Mouse (Mus musculus) embryonic facial prominence, embryonic 12.5 days (tissue): ENCODE measurements around the gene Olfr193. TPM values are rescaled to one million over a fixed set of nuclear protein-coding genes. Genes with fewer than 3 reads are reported as not detected.
"Not testable (repeated sequence)": the region's sequence is repeated elsewhere in the genome, so short reads cannot be mapped to it uniquely, and the experiment has no call there.

Experiments
- ATAC-seq: fragments of 200-750 bp; cut with Nextera tagmentation; 2 replicates; pipeline ENCODE4 v1.8.0; 2017; ENCODE audit not compliant: insufficient number of reproducible peaks, insufficient read depth, low FRiP score, low TSS enrichment
- H3K27ac ChIP-seq: fragments of 300-500 bp; sonication (generic); 2 replicates; pipeline ENCODE4 v1.5.1; 2016; ENCODE audit warnings: mild to moderate bottlenecking
- H3K27me3 ChIP-seq: fragments of 300-500 bp; sonication (generic); 2 replicates; pipeline ENCODE4 v1.6.1; 2016; ENCODE audit warnings: mild to moderate bottlenecking, moderate library complexity
- H3K36me3 ChIP-seq: fragments of 300-500 bp; sonication (generic); 2 replicates; pipeline ENCODE4 v1.6.1; 2016; ENCODE audit warnings: mild to moderate bottlenecking
- H3K4me1 ChIP-seq: fragments of 300-500 bp; sonication (generic); 2 replicates; pipeline ENCODE4 v1.6.1; 2016
- H3K4me2 ChIP-seq: fragments of 300-500 bp; sonication (generic); replicated peaks from 2 replicates; pipeline ENCODE4 v1.6.1; 2016; ENCODE audit warnings: mild to moderate bottlenecking, moderate library complexity
- H3K4me3 ChIP-seq: fragments of 300-500 bp; sonication (generic); 2 replicates; pipeline ENCODE4 v1.5.1; 2016; ENCODE audit warnings: mild to moderate bottlenecking
- H3K9ac ChIP-seq: fragments of 300-500 bp; sonication (generic); 2 replicates; pipeline ENCODE4 v1.6.1; 2016; ENCODE audit warnings: mild to moderate bottlenecking, moderate library complexity
- H3K9me3 ChIP-seq: fragments of 300-500 bp; sonication (generic); 2 replicates; pipeline ENCODE4 v1.6.1; 2016; ENCODE audit warnings: mild to moderate bottlenecking, moderate library complexity
- WGBS: fragments of 180-500 bp; shearing (Covaris S2); methylation state at CpG from one replicate; pipeline ENCODE4 v1.1.7; 2016; 5-methylcytosine and 5-hydroxymethylcytosine counted together
- polyA plus RNA-seq: library from polyadenylated mRNA; unstranded; fragments of >200 nt; fragmentation: Nextera tagmentation; extraction: Ambion mirVana; gene quantifications from 2 replicates; pipeline ENCODE4 v1.2.1, GENCODE M21; 2016

Gene Olfr193
- not detected in 2 replicates for polyA plus RNA-seq

DNA sequence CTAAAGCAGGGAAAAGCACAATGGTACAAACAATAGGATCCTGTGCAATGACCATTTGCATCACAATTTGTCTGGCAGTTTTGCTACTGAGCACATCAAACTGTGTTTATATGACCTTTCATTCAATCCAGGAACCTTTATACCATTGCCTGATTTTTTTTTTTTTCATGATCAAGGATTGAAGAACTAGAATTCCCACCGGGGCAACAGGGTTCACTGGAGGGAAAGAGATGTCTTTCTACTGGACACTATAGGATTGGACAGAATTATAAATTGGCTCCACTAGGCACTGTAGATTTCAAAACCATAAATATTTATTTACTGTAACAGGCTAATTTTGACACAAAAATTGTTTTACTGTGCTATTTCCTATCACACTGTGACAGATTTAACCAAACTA, at the start of gene Olfr193:
Olfr193 (minus strand) TSS at position 101 of the 400 bp plus-strand sequence.
- Histone ChIP-seq H3K9ac (no peak within 1 kb of the TSS), H3K27me3 (no peaks in the 10 kb centered on the region), H3K9me3 (no peaks in the 10 kb centered on the region), H3K27ac (no peak within 1 kb of the TSS), H3K4me1 (no peaks in the 10 kb centered on the region), H3K4me3 (no peak within 1 kb of the TSS), H3K36me3 (no peaks in the 10 kb centered on the region), H3K4me2 (no peak within 1 kb of the TSS)
- no peak for ATAC-seq
- WGBS, result 88% methylated on average over 1 of the region's 1 CpGs

DNA sequence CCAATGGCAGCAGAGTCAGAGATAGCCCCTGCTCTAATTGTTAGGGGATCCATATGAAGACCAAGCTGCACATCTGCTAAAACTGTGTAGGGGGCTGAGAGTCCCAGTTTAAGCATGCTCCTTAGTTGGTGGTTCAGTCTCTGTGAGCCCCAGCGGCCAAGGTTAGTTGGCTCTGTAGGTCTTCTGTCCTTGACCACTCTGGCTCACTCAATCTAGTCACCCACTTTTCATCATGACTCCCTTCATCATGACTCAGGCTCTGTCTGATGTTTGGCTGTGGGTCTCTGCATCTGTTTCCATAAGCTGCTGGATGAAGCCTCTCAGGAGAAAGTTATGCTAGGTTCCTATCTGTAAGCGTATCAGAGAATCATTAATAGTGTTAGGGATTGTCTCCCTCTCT, 40.3 kb upstream of the Olfr193 start:
- WGBS, result 80% methylated on average over 2 of the region's 2 CpGs

DNA sequence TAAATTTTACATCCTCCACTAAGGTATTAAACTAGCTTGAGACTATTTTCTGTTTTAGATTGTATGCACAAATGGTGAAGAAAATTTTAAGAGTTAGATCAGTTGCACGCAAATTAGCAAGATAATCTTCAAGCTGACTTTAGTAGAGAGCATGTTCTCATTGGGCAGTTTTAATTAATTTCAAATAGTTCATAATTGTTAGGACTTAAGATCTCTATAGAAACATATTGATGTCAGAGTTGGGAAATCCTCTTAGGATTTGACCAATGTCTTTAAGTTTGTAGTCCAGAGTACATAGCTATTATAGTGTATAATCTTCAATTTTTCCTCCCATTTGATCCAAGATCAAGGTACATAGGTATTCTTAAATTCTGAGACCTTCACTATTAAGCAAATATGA, 35.1 kb upstream of the Olfr193 start, which contains the start of gene Olfr195:
Olfr195 (plus strand) TSS at position 301 of the 400 bp plus-strand sequence.
- no peak for ATAC-seq
- WGBS, result 89% methylated on average over 1 of the region's 1 CpGs
- no peaks in the 10 kb centered on the region for H3K36me3 ChIP-seq

More for the DNA sequence above, 40.3 kb upstream of the Olfr193 start:
- H3K9me3 ChIP-seq, result no peaks in the 10 kb centered on the region
- no peaks in the 10 kb centered on the region for H3K36me3 ChIP-seq
- H3K27ac ChIP-seq, result no peak overlapping the region
- no peak for ATAC-seq
- no peaks in the 10 kb centered on the region for H3K4me1 ChIP-seq
- no peak overlapping the region for H3K9ac ChIP-seq
- no peak overlapping the region for H3K4me3 ChIP-seq
- no peak overlapping the region for H3K4me2 ChIP-seq
- H3K27me3 ChIP-seq, result no peaks in the 10 kb centered on the region

DNA sequence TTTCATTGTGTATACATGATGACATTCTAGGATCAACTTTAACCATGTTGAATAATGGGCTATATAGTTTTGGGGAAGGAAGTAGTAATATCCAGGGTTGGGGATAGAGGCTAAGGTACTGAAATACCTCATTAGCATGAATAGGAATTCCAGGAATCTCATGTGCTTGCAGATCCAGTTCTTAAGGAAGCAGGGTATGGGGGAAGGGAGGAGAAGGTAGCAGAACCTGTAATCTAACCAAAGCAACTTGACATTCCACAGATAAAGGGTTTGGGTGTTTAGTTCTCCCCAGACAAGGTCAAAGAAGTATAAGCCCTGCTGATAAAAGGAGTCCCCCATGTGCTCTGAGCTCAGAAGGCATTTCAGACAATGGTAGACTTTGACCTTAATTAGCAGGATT, 29.4 kb upstream of the Olfr193 start:
- H3K9me3 ChIP-seq, result no peaks in the 10 kb centered on the region; the same call in 1 of the 2 replicates
- no peak for ATAC-seq

More for the DNA sequence above, 35.1 kb upstream of the Olfr193 start, which contains the start of gene Olfr195:
- Histone ChIP-seq H3K27me3 (no peaks in the 10 kb centered on the region), H3K4me3 (no peak within 1 kb of the TSS), H3K9me3 (no peaks in the 10 kb centered on the region; the same call in 1 of the 2 replicates), H3K4me2 (no peak within 1 kb of the TSS), H3K4me1 (no peaks in the 10 kb centered on the region), H3K27ac (no peak within 1 kb of the TSS), H3K9ac (no peak within 1 kb of the TSS)

DNA sequence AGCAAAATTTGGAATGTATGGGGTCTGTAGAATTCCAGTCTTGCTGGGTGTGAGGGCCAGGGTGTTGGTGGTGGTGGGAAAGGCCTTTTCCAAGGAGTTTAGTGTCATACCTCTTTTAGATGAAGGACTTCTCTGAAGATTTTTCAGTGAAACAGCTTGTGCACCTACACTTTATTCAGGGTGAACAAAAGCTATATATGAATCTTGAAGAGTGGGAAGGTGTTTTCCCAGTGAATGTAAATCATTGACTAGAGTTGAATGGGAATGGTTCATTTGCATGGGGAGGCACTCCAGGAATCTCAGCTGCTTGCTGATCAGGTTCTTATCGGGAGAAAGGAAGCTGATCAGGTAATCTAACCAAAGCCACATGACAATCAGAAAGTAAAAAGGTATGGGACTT, 19.1 kb upstream of the Olfr193 start:
- Histone ChIP-seq H3K9ac (no peak overlapping the region), H3K36me3 (no peaks in the 10 kb centered on the region), H3K4me3 (no peak overlapping the region), H3K4me1 (no peaks in the 10 kb centered on the region), H3K4me2 (no peak overlapping the region), H3K27ac (no peak overlapping the region), H3K27me3 (no peaks in the 10 kb centered on the region), H3K9me3 (no peaks in the 10 kb centered on the region)
- ATAC-seq, result no peak
- WGBS, result 77% methylated on average over 1 of the region's 1 CpGs

More for the DNA sequence above, 29.4 kb upstream of the Olfr193 start:
- no peaks in the 10 kb centered on the region for H3K36me3 ChIP-seq
- no peak overlapping the region for H3K27ac ChIP-seq
- no peak overlapping the region for H3K4me2 ChIP-seq
- no peaks in the 10 kb centered on the region for H3K4me1 ChIP-seq
- H3K4me3 ChIP-seq, result no peak overlapping the region
- no peaks in the 10 kb centered on the region for H3K27me3 ChIP-seq
- no peak overlapping the region for H3K9ac ChIP-seq

DNA sequence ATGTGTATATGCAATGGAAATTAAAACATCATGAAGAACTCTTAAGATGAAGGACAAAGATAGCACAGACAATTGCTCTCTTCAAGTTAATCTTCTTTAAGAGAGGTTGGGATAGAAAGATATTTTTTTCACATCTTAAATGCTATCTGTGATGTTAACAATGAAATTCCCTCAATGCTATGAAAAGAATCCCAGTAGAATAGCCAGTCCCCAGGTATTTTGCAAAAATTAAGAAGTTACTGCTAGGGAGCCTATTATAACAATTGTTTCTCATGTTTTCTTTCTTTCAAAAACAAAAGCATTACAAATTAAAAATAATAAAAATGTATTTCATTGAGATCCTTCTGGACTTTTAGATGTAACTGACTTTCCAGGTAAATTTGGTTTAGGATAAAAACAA, 9.3 kb upstream of the Olfr193 start, which contains the start of gene Olfr194:
Olfr194 (minus strand) TSS at position 101 of the 400 bp plus-strand sequence.
- no peak within 1 kb of the TSS for H3K4me3 ChIP-seq
- H3K4me2 ChIP-seq, result no peak within 1 kb of the TSS
- H3K4me1 ChIP-seq, result no peaks in the 10 kb centered on the region
- no peak within 1 kb of the TSS for H3K27ac ChIP-seq
- H3K9me3 ChIP-seq, result no peaks in the 10 kb centered on the region
- H3K27me3 ChIP-seq, result no peaks in the 10 kb centered on the region
- no peak within 1 kb of the TSS for H3K9ac ChIP-seq
- ATAC-seq, result no peak
- H3K36me3 ChIP-seq, result no peaks in the 10 kb centered on the region

DNA sequence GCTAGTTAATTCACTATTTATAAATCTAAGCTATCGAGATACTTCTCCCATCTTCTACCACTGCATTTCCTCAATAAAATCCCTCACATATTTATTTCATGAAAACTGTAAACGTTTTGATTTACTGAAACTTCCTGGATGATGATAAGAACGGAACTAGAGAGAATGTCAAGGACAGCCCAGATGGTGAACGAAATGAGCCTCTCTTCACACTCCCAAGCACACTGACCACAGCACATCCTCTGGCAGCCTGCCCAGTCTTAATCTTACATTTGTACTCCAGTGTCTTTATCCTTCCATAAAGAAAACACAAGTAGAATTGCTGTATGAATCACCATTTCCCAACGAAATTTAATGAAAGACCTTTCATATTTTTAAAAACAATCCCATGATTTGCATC, 3.2 kb downstream of the Olfr193 start:
- WGBS, result 79% methylated on average over 5 of the region's 5 CpGs
- H3K4me3 ChIP-seq, H3K36me3 ChIP-seq: not testable (repeated sequence)

DNA sequence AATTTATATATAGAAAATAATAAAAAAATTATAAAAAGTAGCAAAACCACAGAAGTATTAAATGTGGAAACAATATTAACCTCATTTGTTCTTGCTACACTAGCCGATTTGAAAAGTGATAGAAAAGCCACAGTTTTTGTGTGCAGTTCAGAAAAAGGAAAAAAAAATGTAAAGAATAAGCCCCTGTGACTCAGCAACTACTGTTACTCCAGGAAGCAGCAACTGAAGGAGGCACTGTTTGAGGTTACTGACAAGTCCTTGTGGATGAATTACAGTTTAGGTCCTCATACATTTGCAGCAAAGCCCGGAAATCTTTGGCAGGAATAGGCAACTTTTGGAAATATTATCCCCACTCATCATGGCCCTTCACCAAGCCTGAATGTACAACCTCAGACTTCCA, 6.4 kb downstream of the Olfr193 start:
- Histone ChIP-seq H3K27ac (no peak overlapping the region), H3K4me2 (no peak overlapping the region), H3K9ac (no peak overlapping the region), H3K27me3 (no peaks in the 10 kb centered on the region), H3K4me3 (no peak overlapping the region), H3K9me3 (no peaks in the 10 kb centered on the region), H3K36me3 (no peaks in the 10 kb centered on the region), H3K4me1 (no peaks in the 10 kb centered on the region)
- 72% methylated on average over 2 of the region's 2 CpGs for WGBS
- no peak for ATAC-seq

More for the DNA sequence above, 3.2 kb downstream of the Olfr193 start:
- not testable (repeated sequence) for H3K9ac ChIP-seq, ATAC-seq, H3K27ac ChIP-seq, H3K4me2 ChIP-seq, H3K4me1 ChIP-seq, H3K9me3 ChIP-seq, H3K27me3 ChIP-seq

DNA sequence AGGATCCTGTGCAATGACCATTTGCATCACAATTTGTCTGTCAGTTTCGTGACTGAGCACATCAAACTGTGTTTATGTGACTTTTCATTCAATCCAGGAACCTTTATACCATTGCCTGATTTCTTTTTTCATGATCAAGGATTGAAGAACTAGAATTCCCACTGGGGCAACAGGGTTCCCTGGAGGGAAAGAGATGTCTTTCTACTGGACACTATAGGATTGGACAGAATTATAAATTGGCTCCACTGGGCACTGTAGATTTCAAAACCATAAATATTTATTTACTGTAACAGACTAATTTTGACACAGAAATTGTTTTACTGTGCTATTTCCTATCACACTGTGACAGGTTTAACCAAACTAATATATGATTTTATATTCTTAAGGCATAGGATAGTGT, 22.0 kb downstream of the Olfr193 start, which contains the start of gene Olfr191:
Olfr191 (minus strand) TSS at position 101 of the 400 bp plus-strand sequence.
- not testable (repeated sequence) for H3K4me3 ChIP-seq, H3K27ac ChIP-seq, ATAC-seq, H3K36me3 ChIP-seq, H3K9me3 ChIP-seq, H3K27me3 ChIP-seq, H3K4me2 ChIP-seq, H3K4me1 ChIP-seq, H3K9ac ChIP-seq
- WGBS, result 47% methylated on average over 1 of the region's 1 CpGs

DNA sequence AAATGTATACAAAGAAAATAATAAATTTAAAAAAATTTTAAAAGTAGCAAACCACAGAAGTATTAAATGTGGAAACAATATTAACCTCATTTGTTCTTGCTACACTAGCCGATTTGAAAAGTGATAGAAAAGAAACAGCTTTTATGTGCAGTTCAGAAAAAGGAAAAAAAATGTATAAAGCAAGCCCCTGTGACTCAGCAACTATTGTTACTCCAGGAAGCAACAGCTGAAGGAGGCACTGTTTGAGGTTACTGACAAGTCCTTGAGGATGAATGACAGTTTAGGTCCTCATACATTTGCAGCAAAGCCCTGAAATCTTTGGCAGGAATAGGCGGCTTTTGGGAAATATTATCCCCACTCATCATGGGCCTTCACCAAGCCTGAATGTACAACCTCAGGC, 30.6 kb downstream of the Olfr193 start:
- not testable (repeated sequence) for H3K9ac ChIP-seq, ATAC-seq, H3K9me3 ChIP-seq, H3K27me3 ChIP-seq, H3K36me3 ChIP-seq, H3K4me2 ChIP-seq, H3K27ac ChIP-seq, H3K4me1 ChIP-seq, H3K4me3 ChIP-seq
- 85% methylated on average over 2 of the region's 2 CpGs for WGBS

DNA sequence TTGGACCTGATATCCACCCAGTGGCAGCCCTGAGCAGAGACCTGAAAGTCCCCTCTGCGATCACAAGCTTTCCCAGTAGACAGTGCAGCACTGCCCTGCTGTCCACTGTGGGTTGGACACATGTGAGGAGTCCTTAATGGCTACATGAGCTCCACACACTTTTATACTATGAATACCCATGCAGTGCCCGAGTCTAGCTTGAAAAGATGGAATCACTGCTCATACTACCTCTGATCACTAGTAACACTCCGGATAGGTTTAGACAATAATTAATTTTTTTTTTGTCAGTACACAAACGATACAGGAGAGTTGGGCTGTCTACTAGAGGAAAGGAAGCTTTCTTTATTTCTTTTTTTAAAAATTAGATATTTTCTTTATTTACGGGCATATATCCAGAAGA, 33.8 kb downstream of the Olfr193 start, which contains the start of gene Olfr190:
Olfr190 (minus strand) TSS at position 101 of the 400 bp plus-strand sequence.
- Histone ChIP-seq H3K4me3 (no peak within 1 kb of the TSS), H3K9me3 (no peaks in the 10 kb centered on the region), H3K36me3 (no peaks in the 10 kb centered on the region), H3K27me3 (no peaks in the 10 kb centered on the region), H3K9ac (no peak within 1 kb of the TSS), H3K4me2 (no peak within 1 kb of the TSS), H3K4me1 (no peaks in the 10 kb centered on the region), H3K27ac (no peak within 1 kb of the TSS)
- 89% methylated on average over 5 of the region's 5 CpGs for WGBS
- ATAC-seq, result no peak

DNA sequence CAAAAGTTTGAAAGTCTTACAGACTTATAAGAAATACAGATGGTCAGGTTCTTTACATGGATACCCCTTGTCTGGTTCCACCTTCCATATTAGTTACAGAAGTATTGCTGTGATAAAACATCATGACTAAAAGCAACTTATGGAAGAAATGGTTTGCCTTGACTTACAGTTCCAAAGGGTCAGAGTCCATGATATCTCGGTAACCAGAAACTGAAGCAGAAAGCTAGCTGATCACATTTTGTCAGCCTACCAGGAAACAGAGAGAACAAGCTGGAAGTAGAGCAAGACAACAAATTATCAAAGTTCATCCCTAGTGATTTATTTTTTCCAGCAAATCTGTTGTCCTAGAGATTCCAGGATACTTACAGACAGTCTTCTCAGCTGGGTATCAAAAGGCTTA, 38.2 kb downstream of the Olfr193 start:
- no peaks in the 10 kb centered on the region for H3K9me3 ChIP-seq
- no peak overlapping the region for H3K4me3 ChIP-seq
- no peak overlapping the region for H3K4me2 ChIP-seq
- no peaks in the 10 kb centered on the region for H3K27me3 ChIP-seq
- H3K36me3 ChIP-seq, result no peaks in the 10 kb centered on the region
- no peaks in the 10 kb centered on the region for H3K4me1 ChIP-seq
- WGBS, result 82% methylated on average over 1 of the region's 1 CpGs
- no peak overlapping the region for H3K9ac ChIP-seq
- no peak overlapping the region for H3K27ac ChIP-seq
- no peak for ATAC-seq

DNA sequence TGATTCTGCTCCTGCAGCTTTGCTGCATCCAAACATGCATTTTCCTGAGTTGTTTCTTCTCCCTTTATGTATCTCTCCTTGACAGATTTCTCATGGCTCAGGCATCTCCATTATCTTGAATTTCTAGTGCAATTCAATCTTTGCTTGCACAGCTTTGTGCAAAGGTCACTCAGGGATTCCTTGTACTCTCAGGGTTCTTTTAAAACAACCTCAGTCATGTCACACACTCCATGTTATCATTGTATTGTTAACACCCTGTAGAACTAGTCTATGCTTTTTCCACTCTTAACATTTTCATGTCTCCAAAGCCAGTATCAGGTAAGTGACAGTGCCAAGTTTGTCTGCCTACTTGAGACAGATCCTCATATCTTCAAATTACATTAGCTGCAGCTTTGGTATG, 39.9 kb downstream of the Olfr193 start:
- Histone ChIP-seq H3K27me3 (no peaks in the 10 kb centered on the region), H3K4me3 (no peak overlapping the region), H3K4me1 (no peaks in the 10 kb centered on the region), H3K9me3 (no peaks in the 10 kb centered on the region), H3K9ac (no peak overlapping the region), H3K27ac (no peak overlapping the region), H3K36me3 (no peaks in the 10 kb centered on the region), H3K4me2 (no peak overlapping the region)
- no peak for ATAC-seq
